Mouse (Mus musculus) lung, postnatal 36 days (tissue): ENCODE data around the gene Bglap2.
"Not testable (repeated sequence)": the region's sequence is repeated elsewhere in the genome, so short reads cannot be mapped to it uniquely, and the experiment has no call there.

Source experiments
- DNase-seq: peaks from one replicate; pipeline ENCODE4 v3.0.0; 2022; ENCODE audit warnings: mixed read lengths

Bglap2 gene

DNA sequence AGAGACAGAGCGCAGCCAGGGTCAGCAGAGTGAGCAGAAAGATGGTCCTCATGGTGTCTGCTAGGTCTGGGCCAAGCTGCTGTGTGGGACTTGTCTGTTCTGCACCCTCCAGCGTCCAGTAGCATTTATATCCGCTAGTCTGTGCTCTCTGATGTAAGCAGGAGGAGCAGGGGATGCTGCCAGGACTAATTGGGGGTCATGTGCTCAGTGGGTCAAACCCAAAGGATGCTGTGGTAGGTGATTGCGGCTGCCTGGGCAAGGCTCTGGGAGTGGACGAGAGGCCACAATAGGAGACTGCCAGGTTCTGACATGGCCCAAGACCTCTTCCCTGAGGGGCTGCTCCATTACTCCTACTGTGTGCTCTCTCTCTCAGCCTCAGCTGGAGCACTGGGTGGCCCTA is 5.9 kb upstream of the Bglap2 start, which contains the start of gene Bglap:
Gene Bglap (minus strand): TSS at position 101 of the 400 bp plus-strand sequence.
- DNase-seq: no peak

DNA sequence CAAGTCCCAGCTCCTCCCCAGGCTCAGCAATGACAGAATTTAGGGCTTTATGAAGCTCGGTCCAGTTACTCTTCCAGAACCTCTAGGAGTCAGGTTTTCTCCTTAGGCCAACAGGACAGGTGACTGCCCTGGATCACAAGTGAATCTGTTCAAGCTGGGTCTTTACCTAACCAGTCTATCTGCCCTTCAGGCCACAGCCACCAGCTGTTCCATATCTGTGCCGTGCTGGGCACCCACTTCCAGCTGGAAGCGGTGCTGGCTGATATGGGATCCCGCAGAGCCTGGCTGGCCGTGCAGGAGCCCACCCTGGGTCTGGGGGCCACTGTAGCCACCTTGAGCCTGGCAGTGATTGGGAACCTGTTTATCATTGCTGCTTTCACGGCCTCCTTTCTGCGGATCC is 3.9 kb upstream of the Bglap2 start:
- not testable (repeated sequence) for DNase-seq

DNA sequence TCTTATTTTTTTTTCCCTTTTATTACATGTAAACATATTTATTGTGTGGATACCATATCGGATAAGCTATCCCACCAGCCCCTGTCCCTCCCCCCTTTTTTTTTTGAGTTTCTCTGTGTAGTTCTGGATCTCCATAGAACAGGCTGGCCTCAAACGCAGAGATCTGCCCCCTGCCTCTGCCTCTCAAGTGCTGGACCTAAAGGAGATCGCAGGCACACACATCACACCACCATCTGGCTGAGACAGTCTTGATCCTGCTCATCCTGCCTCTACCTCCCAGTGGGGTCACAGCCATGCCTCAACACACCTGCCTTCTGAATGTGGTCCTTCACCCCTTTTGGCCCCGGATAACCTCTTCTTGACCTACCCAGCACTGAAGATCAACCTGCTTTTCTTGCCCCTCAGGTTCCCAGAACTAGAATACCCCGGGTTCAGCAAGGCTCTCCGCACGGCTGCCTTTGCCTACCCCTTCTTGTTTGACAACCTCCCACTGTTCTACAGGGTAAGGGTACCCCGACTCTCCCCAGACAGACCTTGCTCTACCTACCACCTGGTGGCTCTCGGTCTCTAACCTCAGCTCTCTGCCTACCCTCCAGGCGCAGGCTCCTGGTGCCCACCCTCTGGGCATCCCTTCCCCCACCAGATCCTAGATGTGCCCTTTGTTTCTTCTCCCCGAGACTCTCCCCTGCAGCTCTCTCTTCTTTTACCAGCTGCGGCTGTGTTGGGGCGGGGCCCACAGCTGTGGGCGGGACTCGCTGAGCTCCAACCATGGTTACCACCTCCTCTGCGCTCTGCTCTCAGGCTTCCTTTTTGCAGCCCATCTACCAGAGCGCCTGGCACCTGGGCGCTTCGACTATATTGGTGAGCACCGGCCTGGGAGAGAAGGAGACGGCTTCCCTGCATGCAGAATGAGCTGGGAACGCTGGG is 3.2 kb upstream of the Bglap2 start:
- peak; percentile 35 for DNase-seq

DNA sequence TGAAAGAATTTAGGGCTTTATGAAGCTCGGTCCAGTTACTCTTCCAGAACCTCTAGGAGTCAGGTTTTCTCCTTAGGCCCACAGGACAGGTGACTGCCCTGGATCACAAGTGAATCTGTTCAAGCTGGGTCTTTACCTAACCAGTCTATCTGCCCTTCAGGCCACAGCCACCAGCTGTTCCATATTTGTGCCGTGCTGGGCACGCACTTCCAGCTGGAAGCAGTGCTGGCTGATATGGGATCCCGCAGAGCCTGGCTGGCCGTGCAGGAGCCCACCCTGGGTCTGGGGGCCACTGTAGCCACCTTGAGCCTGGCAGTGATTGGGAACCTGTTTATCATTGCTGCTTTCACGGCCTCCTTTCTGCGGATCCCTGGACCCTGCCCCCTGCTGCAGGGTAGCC is 1.9 kb downstream of the Bglap2 start:
- DNase-seq: not testable (repeated sequence)

DNA sequence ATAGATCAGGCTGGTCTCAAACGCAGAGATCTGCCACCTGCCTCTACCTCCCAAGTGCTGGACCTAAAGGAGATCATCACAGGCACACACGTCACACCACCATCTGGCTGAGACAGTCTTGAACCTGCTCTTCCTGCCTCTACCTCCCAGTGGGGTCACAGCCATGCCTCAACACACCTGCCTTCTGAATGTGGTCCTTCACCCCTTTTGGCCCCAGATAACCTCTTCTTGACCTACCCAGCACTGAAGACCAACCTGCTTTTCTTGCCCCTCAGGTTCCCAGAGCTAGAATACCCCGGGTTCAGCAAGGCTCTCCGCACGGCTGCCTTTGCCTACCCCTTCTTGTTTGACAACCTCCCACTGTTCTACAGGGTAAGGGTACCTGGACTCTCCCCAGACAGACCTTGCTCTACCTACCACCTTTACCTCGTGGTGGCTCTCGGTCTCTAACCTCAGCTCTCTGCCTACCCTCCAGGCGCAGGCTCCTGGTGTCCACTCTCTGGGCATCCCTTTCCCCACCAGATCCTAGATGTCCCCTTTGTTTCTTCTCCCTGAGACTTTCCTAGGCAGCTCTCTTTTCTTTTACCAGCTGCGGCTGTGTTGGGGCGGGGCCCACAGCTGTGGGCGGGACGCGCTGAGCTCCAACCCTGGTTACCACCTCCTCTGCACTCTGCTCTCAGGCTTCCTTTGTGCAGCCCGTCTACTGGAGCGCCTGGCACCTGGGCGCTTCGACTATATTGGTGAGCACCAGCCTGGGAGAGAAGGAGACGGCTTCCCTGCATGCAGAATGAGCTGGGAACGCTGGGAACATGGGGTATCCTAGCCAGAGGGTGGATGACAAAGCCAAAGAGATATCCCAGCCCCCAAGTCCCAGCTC is 2.5 kb downstream of the Bglap2 start:
- peak; percentile 28 for DNase-seq

DNA sequence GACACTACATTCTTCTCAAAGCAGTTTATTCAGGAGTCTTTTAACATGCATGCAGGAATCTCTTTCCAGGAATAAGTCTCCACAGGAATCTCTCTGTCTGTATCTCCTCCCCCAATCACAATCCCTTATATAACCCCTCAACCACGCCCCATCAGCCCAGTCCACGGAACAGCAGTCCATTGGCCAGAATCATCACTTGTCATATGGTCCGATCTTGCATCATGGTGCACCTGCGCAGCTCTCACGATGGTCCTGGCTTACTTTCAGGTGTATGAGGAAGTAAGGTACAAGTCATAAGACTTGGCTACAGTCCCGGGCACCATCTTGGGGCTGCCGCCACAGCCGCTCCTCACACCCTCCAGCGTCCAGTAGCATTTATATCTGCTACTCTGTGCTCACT is 5.9 kb downstream of the Bglap2 start, which contains the start of gene Bglap3:
Gene Bglap3 (minus strand): TSS at position 101 of the 400 bp plus-strand sequence.
- not testable (repeated sequence) for DNase-seq

DNA sequence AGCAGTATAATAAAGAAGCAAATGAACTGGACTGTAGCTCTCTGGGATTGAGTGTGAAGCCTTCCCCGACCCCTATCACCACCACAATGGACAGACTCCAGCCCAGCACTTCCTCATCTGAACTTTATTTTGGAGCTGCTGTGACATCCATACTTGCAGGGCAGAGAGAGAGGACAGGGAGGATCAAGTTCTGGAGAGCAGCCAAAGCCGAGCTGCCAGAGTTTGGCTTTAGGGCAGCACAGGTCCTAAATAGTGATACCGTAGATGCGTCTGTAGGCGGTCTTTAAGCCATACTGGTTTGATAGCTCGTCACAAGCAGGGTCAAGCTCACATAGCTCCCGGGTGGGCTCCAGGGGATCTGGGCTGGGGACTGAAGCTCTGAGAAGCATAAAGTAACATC is 10.0 kb downstream of the Bglap2 start:
- DNase-seq: not testable (repeated sequence)

DNA sequence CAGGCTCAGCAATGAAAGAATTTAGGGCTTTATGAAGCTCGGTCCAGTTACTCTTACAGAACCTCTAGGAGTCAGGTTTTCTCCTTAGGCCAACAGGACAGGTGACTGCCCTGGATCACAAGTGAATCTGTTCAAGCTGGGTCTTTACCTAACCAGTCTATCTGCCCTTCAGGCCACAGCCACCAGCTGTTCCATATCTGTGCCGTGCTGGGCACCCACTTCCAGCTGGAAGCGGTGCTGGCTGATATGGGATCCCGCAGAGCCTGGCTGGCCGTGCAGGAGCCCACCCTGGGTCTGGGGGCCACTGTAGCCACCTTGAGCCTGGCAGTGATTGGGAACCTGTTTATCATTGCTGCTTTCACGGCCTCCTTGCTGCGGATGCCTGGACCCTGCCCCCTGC is 11.0 kb downstream of the Bglap2 start:
- DNase-seq: not testable (repeated sequence)

DNA sequence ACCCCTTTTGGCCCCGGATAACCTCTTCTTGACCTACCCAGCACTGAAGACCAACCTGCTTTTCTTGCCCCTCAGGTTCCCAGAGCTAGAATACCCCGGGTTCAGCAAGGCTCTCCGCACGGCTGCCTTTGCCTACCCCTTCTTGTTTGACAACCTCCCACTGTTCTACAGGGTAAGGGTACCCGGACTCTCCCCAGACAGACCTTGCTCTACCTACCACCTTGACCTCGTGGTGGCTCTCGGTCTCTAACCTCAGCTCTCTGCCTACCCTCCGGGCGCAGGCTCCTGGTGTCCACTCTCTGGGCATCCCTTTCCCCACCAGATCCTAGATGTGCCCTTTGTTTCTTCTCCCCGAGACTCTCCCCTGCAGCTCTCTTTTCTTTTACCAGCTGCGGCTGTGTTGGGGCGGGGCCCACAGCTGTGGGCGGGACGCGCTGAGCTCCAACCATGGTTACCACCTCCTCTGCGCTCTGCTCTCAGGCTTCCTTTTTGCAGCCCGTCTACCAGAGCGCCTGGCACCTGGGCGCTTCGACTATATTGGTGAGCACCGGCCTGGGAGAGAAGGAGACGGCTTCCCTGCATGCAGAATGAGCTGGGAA is 11.6 kb downstream of the Bglap2 start:
- peak; percentile 62 for DNase-seq

DNA sequence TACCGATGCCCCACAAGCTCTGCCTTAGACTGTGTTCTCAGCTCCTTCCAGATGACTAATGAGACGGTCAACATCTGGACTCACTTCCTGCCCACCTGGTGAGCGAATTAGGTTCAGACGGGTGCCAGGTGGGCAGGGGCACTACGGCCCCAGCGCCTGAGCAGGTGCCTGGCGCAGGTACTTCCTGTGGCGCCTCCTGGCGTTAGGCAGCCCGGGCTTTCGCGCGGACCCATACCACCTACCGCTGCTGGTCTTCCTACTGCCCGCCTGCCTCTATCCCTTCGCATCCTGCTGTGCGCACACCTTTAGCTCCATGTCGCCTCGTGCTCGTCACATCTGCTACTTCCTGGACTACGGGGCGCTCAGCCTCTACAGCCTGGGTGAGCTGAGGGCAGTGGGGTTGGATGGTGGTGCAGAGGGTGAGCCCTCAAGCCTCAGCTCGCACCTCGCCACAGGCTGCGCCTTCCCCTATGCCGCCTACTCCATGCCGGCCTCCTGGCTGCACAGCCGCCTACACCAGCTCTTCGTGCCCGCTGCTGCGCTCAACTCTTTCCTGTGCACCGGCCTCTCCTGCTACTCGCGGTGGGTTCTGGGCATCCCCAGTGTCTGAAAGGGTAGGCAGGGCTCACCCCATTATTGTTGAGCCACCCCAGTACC is 12.7 kb downstream of the Bglap2 start:
- DNase-seq: no peak

DNA sequence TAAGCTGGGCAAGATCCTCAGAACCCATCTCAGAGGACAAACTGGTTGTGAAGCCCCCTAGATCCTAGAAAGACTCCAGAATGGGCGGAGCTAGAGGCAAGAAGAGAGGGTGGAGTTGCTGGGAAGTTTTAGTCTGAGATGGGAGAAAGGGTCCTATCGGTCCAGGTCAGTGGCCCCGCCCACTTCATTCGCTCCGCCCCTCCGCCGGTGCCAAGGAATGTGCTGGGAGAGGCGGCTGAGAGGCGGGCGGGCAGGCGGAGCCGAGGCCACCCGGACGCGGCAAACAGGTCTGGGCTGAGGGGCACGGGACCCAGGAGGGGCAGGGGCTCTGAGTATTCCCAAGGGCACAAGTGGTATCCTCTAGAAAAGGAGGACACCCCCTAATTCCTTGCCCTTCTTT is 14.2 kb downstream of the Bglap2 start, which contains the start of gene Paqr6:
Gene Paqr6 (plus strand): TSS at position 248 of the 400 bp plus-strand sequence.
- peak; percentile 90 for DNase-seq

DNA sequence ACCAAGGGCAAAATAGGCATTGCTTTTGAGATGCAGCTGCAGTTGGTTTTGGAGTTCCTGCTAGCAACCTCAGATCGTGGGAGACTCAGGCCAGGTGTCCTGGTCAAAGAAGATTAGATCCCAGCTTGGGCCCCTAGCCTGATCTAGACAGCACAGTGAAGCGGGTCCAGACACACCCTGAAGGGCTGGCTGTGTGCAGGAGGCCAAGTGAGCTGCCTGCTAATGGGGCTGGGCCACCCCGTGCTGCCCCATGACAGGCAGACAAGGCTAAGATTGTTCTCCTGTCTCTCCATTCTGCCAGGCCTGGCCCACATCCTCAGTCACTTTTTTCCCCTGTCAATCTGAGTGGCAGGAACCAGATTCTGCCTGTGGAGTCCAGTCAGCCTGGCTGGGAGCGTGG is 14.8 kb downstream of the Bglap2 start:
- DNase-seq: peak; percentile 45

DNA sequence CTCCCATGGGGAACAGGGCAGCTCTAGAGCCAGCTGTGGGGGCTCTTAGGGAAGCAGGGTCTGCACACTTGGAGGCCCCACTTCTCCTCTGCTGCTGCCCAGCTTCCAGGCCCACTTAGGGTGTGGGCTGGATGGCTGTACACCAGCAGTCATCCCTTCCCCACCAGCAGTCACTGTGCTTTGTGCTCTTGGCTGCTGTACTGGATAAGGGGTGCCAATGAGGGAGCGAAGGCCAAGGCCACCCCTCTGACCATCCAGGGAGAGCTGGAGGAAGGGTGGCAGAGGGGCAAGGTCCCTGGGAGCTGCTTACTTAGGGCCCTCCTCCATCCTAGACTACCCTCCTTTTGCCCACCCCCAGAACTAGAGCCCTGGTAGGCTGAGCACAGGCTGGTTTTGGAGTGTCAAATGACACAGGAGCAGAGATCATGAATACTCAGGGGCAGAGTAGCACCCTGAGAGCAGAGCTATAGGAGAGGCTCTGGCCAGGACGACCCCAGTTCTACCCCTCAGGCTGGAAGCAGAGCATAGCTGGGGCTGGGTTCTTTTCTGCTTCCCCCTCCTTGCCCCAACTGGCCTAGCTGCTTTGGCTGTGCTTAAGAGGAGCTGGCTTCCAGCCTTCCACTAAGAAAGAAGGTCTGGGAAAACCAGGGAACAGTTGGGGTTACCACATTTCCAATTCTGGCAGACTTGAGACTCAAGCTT is 16.7 kb downstream of the Bglap2 start:
- no peak for DNase-seq

DNA sequence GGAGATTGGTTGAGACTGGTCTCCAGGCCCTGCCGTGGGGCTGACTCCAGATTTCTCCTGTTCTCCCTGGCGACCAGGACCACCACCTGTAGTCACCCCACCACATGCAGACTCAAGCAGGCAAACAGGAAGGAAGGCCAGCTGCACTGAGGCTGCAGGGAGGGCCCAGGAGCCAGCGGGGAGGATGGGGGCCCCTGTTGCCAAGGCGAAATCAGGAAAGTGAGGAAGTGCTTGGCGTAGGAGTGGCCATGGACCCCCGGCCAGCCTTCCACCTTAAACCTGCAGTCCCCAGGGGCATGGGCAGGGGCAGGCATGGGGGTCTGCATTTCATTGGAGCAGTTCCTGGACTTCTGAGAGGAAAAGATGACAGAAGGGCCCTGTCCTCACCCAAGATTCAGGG is 17.4 kb downstream of the Bglap2 start:
- DNase-seq: no peak

DNA sequence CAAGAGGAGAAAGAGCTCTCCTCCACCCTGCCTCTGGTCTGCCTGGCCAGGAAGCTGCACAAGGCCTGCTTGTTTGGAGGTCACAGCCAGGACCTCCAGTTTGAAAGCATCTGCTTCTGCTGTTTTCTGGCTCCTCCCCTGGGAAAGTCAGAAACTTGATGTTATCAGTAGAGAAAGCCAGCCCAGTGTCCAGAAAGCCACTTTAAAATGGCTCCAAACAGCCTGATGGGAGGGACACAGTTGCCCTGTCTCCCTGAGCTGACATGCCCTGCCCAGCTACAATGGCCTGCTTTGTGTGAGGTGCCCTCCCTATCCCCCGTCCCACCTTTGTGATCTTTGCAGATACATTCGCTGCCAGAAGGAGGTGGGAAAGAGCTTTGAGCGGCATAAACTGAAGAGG is 18.5 kb downstream of the Bglap2 start:
- no peak for DNase-seq

DNA sequence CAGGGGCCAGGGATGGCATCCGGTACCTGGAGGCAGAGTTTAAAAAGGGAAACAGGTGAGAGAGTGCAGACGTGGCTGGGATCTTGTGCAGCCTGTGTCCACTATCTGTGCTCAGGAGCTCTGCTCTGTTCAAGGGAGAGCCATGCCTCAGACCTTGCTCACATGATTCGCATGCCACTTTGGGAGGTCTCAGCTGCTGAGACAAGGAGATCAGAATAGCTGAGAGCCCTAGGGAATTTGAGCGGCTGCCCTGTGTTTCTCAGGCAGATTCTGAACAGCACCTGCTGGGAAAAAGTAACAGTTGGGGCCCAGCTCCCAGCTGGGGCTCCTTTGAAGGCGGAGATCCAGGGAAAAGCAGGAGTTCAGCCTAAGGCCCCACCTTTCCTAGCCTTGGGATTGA is 18.9 kb downstream of the Bglap2 start:
- no peak for DNase-seq

DNA sequence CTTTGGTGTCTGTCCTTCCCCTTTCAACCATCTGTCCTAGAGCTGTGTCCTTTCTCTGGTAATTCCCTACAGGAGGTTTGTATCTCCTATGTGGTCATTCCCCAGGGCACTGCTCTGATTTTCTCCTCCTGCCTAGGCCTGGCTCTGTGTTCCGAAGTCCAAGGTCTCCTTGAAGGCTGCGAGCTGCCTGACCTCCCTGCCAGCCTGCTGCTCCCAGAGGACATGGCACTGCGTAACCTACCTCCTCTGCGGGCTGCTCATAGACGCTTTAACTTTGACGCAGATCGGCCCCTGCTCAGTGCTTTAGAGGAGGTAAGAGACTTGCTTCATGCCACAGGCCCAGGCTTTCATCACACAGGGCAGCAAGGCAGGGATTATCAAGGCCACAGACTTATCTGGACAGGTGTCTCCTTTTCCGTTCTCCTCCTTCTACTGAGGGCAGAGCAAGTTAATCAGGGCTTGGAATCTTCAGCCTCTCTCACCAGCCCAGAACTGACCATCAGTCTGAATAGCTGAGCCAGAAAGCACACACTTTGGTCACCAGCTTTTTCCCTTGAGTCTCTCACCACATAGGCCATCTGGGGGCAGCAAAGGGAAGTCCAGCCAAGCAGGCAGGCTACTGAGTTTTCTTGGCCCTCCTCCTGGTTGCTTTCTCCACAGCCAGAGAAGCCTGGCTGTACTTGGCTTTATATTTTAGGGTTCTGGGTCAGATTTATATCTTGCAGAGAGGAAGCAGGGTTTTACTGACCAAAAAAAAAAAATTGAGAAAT is 23.9 kb downstream of the Bglap2 start:
- no peak for DNase-seq

DNA sequence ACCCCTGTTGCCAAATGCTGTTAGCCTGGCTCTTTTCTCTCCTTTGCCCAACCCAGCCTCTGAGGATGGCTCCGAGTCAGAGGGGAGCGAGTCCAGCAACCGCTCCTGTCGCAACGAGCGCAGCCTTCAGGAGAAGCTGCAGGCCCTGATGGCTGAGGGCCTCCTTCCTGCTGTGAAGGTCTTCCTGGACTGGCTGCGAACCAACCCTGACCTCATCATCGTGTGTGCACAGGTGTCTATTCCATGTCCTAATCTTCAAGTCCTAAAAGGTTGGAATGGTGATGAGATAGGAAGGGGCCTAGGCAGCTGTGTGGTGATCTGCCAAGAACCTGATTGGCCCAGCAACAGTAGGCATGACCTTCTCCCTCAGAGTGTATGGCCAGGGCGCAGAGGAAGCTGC is 25.6 kb downstream of the Bglap2 start:
- DNase-seq: no peak

DNA sequence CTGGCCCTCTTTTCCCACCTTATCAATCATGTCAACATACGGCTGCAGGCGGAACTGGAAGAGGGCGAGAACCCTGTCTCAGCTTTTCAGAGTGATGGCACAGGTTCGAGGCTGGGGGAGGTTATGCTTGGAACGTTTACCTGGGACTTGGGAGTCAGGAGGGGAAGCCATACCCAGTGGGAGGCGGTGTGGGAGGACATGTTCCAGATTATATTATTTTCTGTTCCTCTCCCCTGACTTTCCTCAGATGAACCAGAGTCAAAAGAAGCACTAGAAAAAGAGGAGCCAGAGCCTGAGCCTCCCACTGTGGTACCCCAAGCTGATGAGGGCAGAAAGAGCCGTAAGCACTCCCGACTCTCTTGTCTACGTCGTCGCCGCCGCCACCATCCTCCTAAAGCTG is 27.8 kb downstream of the Bglap2 start:
- DNase-seq: no peak

DNA sequence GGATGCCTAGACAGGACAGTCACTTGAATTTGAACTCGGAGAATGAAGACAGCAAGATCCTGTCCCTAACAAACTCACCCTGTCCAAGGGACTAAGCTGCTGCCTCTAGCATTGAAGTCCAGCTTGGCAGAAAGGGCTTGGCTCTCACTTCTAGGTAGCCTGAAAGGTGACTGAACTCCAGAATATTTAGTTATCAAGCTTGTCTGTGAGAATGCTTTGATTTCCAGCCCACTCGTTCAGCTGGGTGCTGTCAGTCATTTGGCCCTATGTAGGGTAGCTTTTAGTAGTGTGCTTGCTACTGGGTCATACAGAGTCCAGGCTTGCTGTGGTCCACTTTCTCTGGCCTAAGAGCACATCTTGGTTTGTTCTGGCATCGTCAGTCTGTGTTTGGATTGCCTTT is 39.5 kb downstream of the Bglap2 start:
- DNase-seq: no peak

DNA sequence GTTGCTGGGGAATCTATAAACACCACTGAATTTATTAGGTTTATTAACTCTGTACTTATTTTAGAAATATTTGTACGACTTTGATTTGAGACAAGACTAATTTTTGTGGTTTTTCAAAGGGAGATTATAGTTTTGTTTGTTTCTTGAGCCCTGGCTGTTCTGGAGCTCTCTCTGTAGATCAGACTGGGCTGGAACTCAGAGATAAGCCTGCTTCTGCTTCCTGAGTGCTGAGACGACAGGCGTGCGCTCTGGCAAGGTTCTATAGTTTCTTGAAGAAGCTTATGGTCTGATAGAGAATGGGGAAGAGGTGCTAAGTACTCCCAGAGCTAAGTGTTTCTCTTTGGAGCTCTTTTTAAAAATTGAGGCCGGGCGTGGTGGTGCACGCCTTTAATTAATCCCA is 40.2 kb downstream of the Bglap2 start:
- no peak for DNase-seq
